Mouse (Mus musculus): ENCODE measurements at regions not wholly inside any gene's neighbourhood (a gene's known extent, or its start where the extent isn't known, plus 50 kb on each side); places are given as distances from the start of the nearest gene placed in this dataset.

- Histone ChIP-seq H3K4me2 (ENCODE audit: low read depth, low read length) (peak overlapping the region; percentile 7; the same call in 1 of the 2 replicates), H3K27ac (replicated peaks; ENCODE audit: low read depth, low read length) (no peak overlapping the region), H3K27me3 (ENCODE audit: control insufficient read depth, insufficient read depth, low read length) (peaks cover 3% of the 10 kb centered on the region; the same call in 1 of the 2 replicates), H3K9ac (replicated peaks; ENCODE audit: low read length) (no peak overlapping the region), H3K4me3 (ENCODE audit: low read depth, low read length) (no peak overlapping the region), H3K4me1 (ENCODE audit: control insufficient read depth, insufficient read depth, low read length) (peaks cover 4% of the 10 kb centered on the region), H3K9me3 (replicated peaks; ENCODE audit: control insufficient read depth, low read length) (no peaks in the 10 kb centered on the region), H3K36me3 (replicated peaks; ENCODE audit: control insufficient read depth, insufficient read depth, low read depth, low read length) (no peaks in the 10 kb centered on the region)
- 37% methylated on average over 32 of the region's 32 CpGs for WGBS
- DNase-seq (ENCODE audit: low spot score) (no peak), ATAC-seq (replicated peaks; ENCODE audit: insufficient number of reproducible peaks, low FRiP score, low TSS enrichment, low read depth) (no peak)
Observed at GRCm38 (mm10) chr7:136501855-136502847, 392.3 kb upstream of the Mgmt start.

DNA sequence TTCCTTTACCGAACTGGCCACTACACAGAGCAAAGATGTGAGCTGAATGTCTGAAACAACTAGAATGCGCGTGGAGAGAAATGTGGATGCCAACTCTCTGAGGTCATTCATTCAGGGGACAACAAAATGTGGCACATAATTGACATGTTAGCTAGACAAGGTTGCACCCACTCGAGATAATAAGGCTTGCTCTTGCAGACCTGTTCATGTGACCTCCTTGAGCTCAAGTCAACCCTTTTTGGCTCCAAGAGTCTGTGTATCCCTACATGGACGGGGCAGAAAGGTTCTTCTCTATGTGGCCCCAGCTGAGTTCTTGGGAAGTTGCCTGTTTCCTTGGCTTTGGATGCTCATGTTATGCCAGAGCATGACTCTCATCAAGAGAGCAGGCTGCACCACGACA lies 383.0 kb upstream of the Mgmt start:
- Histone ChIP-seq H3K9ac (replicated peaks; ENCODE audit: low read length) (no peak overlapping the region), H3K36me3 (replicated peaks; ENCODE audit: control insufficient read depth, insufficient read depth, low read depth, low read length) (no peaks in the 10 kb centered on the region), H3K4me1 (ENCODE audit: control insufficient read depth, insufficient read depth, low read length) (no peaks in the 10 kb centered on the region), H3K27ac (replicated peaks; ENCODE audit: low read depth, low read length) (no peak overlapping the region), H3K4me3 (ENCODE audit: low read depth, low read length) (no peak overlapping the region), H3K27me3 (ENCODE audit: control insufficient read depth, insufficient read depth, low read length) (no peaks in the 10 kb centered on the region), H3K4me2 (ENCODE audit: low read depth, low read length) (no peak overlapping the region), H3K9me3 (replicated peaks; ENCODE audit: control insufficient read depth, low read length) (no peaks in the 10 kb centered on the region)
- no peak for DNase-seq (ENCODE audit: low spot score)
- ATAC-seq (replicated peaks; ENCODE audit: insufficient number of reproducible peaks, low FRiP score, low TSS enrichment, low read depth), result no peak
- 84% methylated on average over 6 of the region's 6 CpGs for WGBS

- Histone ChIP-seq H3K9ac (replicated peaks; ENCODE audit: low read length) (no peak overlapping the region), H3K4me3 (ENCODE audit: low read depth, low read length) (no peak overlapping the region), H3K27ac (replicated peaks; ENCODE audit: low read depth, low read length) (no peak overlapping the region), H3K27me3 (ENCODE audit: control insufficient read depth, insufficient read depth, low read length) (no peaks in the 10 kb centered on the region), H3K36me3 (replicated peaks; ENCODE audit: control insufficient read depth, insufficient read depth, low read depth, low read length) (no peaks in the 10 kb centered on the region), H3K4me2 (ENCODE audit: low read depth, low read length) (no peak overlapping the region), H3K9me3 (replicated peaks; ENCODE audit: control insufficient read depth, low read length) (no peaks in the 10 kb centered on the region), H3K4me1 (ENCODE audit: control insufficient read depth, insufficient read depth, low read length) (no peaks in the 10 kb centered on the region)
- ATAC-seq (replicated peaks; ENCODE audit: insufficient number of reproducible peaks, low FRiP score, low TSS enrichment, low read depth) (no peak), DNase-seq (ENCODE audit: low spot score) (no peak)
- WGBS, result 68% methylated on average over 1 of the region's 1 CpGs
Observed at GRCm38 (mm10) chr7:136515376-136515775, 379.0 kb upstream of the Mgmt start.

GRCm38 (mm10) chr7:136525821-136526220 lies 368.6 kb upstream of the Mgmt start:
- WGBS, result 93% methylated on average over 9 of the region's 9 CpGs
- no peak for DNase-seq (ENCODE audit: low spot score)

GRCm38 (mm10) chr7:136530006-136530785 lies 364.2 kb upstream of the Mgmt start:
- no peaks in the 10 kb centered on the region for H3K9me3 ChIP-seq (replicated peaks; ENCODE audit: control insufficient read depth, low read length)
- no peaks in the 10 kb centered on the region for H3K4me1 ChIP-seq (ENCODE audit: control insufficient read depth, insufficient read depth, low read length)
- H3K27me3 ChIP-seq (ENCODE audit: control insufficient read depth, insufficient read depth, low read length), result no peaks in the 10 kb centered on the region
- DNase-seq (ENCODE audit: low spot score) (no peak), ATAC-seq (replicated peaks; ENCODE audit: insufficient number of reproducible peaks, low FRiP score, low TSS enrichment, low read depth) (no peak)
- H3K27ac ChIP-seq (replicated peaks; ENCODE audit: low read depth, low read length), result no peak overlapping the region
- no peak overlapping the region for H3K4me2 ChIP-seq (ENCODE audit: low read depth, low read length)
- H3K9ac ChIP-seq (replicated peaks; ENCODE audit: low read length), result no peak overlapping the region
- 84% methylated on average over 8 of the region's 8 CpGs for WGBS
- no peaks in the 10 kb centered on the region for H3K36me3 ChIP-seq (replicated peaks; ENCODE audit: control insufficient read depth, insufficient read depth, low read depth, low read length)
- H3K4me3 ChIP-seq (ENCODE audit: low read depth, low read length), result no peak overlapping the region

More at GRCm38 (mm10) chr7:136525821-136526220, 368.6 kb upstream of the Mgmt start:
- no peak overlapping the region for H3K9ac ChIP-seq (replicated peaks; ENCODE audit: low read length)
- ATAC-seq (replicated peaks; ENCODE audit: insufficient number of reproducible peaks, low FRiP score, low TSS enrichment, low read depth), result no peak
- H3K9me3 ChIP-seq (replicated peaks; ENCODE audit: control insufficient read depth, low read length), result no peaks in the 10 kb centered on the region
- H3K36me3 ChIP-seq (replicated peaks; ENCODE audit: control insufficient read depth, insufficient read depth, low read depth, low read length), result no peaks in the 10 kb centered on the region
- no peak overlapping the region for H3K4me2 ChIP-seq (ENCODE audit: low read depth, low read length)
- H3K4me3 ChIP-seq (ENCODE audit: low read depth, low read length), result no peak overlapping the region
- H3K27me3 ChIP-seq (ENCODE audit: control insufficient read depth, insufficient read depth, low read length), result no peaks in the 10 kb centered on the region
- no peak overlapping the region for H3K27ac ChIP-seq (replicated peaks; ENCODE audit: low read depth, low read length)
- H3K4me1 ChIP-seq (ENCODE audit: control insufficient read depth, insufficient read depth, low read length), result no peaks in the 10 kb centered on the region

DNA sequence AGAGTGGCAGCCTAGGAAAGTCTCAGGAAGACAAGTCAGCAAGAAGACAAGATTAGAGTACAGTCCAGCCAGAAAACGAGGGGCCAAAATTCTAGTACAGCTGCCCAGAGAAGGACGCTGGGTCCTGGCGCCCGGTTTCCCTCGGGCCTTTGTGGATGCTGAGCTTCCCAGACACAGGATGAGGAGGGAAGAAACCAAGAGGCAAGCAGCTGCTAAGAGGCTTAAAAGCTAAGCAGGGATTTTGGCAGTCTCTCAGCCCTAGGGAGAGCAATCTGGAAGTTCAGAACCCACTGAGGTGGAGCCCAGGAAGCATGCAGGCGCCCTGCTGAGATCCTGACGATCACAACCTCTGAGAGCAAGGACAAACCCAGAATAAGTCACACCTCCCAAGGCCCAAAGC lies 363.1 kb upstream of the Mgmt start:
- Histone ChIP-seq H3K4me2 (ENCODE audit: low read depth, low read length) (no peak overlapping the region), H3K27ac (replicated peaks; ENCODE audit: low read depth, low read length) (no peak overlapping the region), H3K27me3 (ENCODE audit: control insufficient read depth, insufficient read depth, low read length) (no peaks in the 10 kb centered on the region), H3K9me3 (replicated peaks; ENCODE audit: control insufficient read depth, low read length) (no peaks in the 10 kb centered on the region), H3K36me3 (replicated peaks; ENCODE audit: control insufficient read depth, insufficient read depth, low read depth, low read length) (no peaks in the 10 kb centered on the region), H3K4me3 (ENCODE audit: low read depth, low read length) (no peak overlapping the region), H3K4me1 (ENCODE audit: control insufficient read depth, insufficient read depth, low read length) (no peaks in the 10 kb centered on the region), H3K9ac (replicated peaks; ENCODE audit: low read length) (no peak overlapping the region)
- no peak for ATAC-seq (replicated peaks; ENCODE audit: insufficient number of reproducible peaks, low FRiP score, low TSS enrichment, low read depth)
- WGBS, result 66% methylated on average over 7 of the region's 7 CpGs
- DNase-seq (ENCODE audit: low spot score), result no peak

GRCm38 (mm10) chr7:136541876-136542655 lies 352.3 kb upstream of the Mgmt start:
- ATAC-seq (replicated peaks; ENCODE audit: insufficient number of reproducible peaks, low FRiP score, low TSS enrichment, low read depth), result peak; percentile 67; the same call in 1 of the 2 replicates

More at GRCm38 (mm10) chr7:136541876-136542655, 352.3 kb upstream of the Mgmt start:
- Histone ChIP-seq H3K4me1 (ENCODE audit: control insufficient read depth, insufficient read depth, low read length) (no peaks in the 10 kb centered on the region), H3K4me3 (ENCODE audit: low read depth, low read length) (no peak overlapping the region), H3K9me3 (replicated peaks; ENCODE audit: control insufficient read depth, low read length) (no peaks in the 10 kb centered on the region), H3K36me3 (replicated peaks; ENCODE audit: control insufficient read depth, insufficient read depth, low read depth, low read length) (no peaks in the 10 kb centered on the region), H3K27me3 (ENCODE audit: control insufficient read depth, insufficient read depth, low read length) (no peaks in the 10 kb centered on the region), H3K27ac (replicated peaks; ENCODE audit: low read depth, low read length) (no peak overlapping the region), H3K9ac (replicated peaks; ENCODE audit: low read length) (no peak overlapping the region), H3K4me2 (ENCODE audit: low read depth, low read length) (no peak overlapping the region)
- DNase-seq (ENCODE audit: low spot score), result peak; percentile 2

Measured in embryonic facial prominence, embryonic 11.5 days (tissue).